Mouse (Mus musculus): ENCODE results near the gene Ulk4.
"Not testable (repeated sequence)": the region's sequence is repeated elsewhere in the genome, so short reads cannot be mapped to it uniquely, and the experiment has no call there.

Gene Ulk4

GRCm38 (mm10) chr9:121058116-121058515 lies 218.9 kb downstream of the Ulk4 start:
- no peak for DNase-seq

- DNase-seq = no peak
Measured at GRCm38 (mm10) chr9:121057401-121057800, 219.6 kb downstream of the Ulk4 start.

- no peak for DNase-seq
Measured at GRCm38 (mm10) chr9:121056526-121056925, 220.5 kb downstream of the Ulk4 start.

GRCm38 (mm10) chr9:121056036-121056435 lies 221.0 kb downstream of the Ulk4 start:
- no peak for DNase-seq

GRCm38 (mm10) chr9:121045657-121046056 lies 231.3 kb downstream of the Ulk4 start:
- DNase-seq = not testable (repeated sequence)

GRCm38 (mm10) chr9:121044471-121045206 lies 232.4 kb downstream of the Ulk4 start:
- no peak for DNase-seq

- DNase-seq = no peak
Measured at GRCm38 (mm10) chr9:121043021-121043420, 234.0 kb downstream of the Ulk4 start.

GRCm38 (mm10) chr9:121038396-121038795 lies 238.6 kb downstream of the Ulk4 start:
- no peak for DNase-seq

GRCm38 (mm10) chr9:121037975-121038374 lies 239.0 kb downstream of the Ulk4 start:
- DNase-seq = no peak

GRCm38 (mm10) chr9:121035296-121035695 lies 241.7 kb downstream of the Ulk4 start:
- DNase-seq = no peak

- no peak for DNase-seq
Measured at GRCm38 (mm10) chr9:121033596-121033995, 243.4 kb downstream of the Ulk4 start.

GRCm38 (mm10) chr9:121032322-121032964 lies 244.6 kb downstream of the Ulk4 start:
- no peak for DNase-seq

- no peak for DNase-seq
Measured at GRCm38 (mm10) chr9:121030949-121031348, 246.0 kb downstream of the Ulk4 start.

- DNase-seq = peak; percentile 35
Measured at GRCm38 (mm10) chr9:121029786-121030185, 247.2 kb downstream of the Ulk4 start.

- DNase-seq = peak; percentile 50
Measured at GRCm38 (mm10) chr9:121023526-121024264, 253.3 kb downstream of the Ulk4 start.

GRCm38 (mm10) chr9:121020360-121020759 lies 256.6 kb downstream of the Ulk4 start:
- no peak for DNase-seq

GRCm38 (mm10) chr9:121019932-121020331 lies 257.1 kb downstream of the Ulk4 start:
- DNase-seq = no peak

GRCm38 (mm10) chr9:121018524-121019315 lies 258.3 kb downstream of the Ulk4 start:
- DNase-seq = no peak

- DNase-seq = no peak
Measured at GRCm38 (mm10) chr9:121015810-121016502, 261.0 kb downstream of the Ulk4 start.

- DNase-seq = no peak
Measured at GRCm38 (mm10) chr9:121011540-121011939, 265.5 kb downstream of the Ulk4 start.

- peak; percentile 39 for DNase-seq
Measured at GRCm38 (mm10) chr9:121010544-121010943, 266.5 kb downstream of the Ulk4 start.

GRCm38 (mm10) chr9:121005961-121006360 lies 271.0 kb downstream of the Ulk4 start:
- no peak for DNase-seq

Measured in thymus, postnatal 25 days (tissue).